8 mouse cellular contexts compared by ENCODE assay signal in genomic region chr11:4703688-4704071, GRCm38 (mm10). TPM values are rescaled to one million over a fixed set of nuclear protein-coding genes. Genes with fewer than 3 reads are reported as not detected.
DNase-seq lines count a peak whose midpoint lies in the region; ATAC-seq and TF ChIP-seq lines count a peak whose summit lies in the region.

No protein-coding gene starts in this region.

- peaks cover 17% of the 10 kb centered on the region for H3K4me1 ChIP-seq in embryonic facial prominence, embryonic 13.5 days
- peaks cover 16% of the 10 kb centered on the region for H3K4me1 ChIP-seq in limb, embryonic 10.5 days
- H3K4me1 ChIP-seq in neural tube, embryonic 13.5 days (replicated peaks) = peaks cover 19% of the 10 kb centered on the region

- H3K4me3 ChIP-seq in left cerebral cortex, adult 2 months = peak overlapping the region; percentile 95
- H3K4me3 ChIP-seq in embryonic facial prominence, embryonic 13.5 days = peak overlapping the region; percentile 85
- peak overlapping the region; percentile 66 for H3K4me3 ChIP-seq in limb, embryonic 10.5 days
- H3K4me3 ChIP-seq in neural tube, embryonic 13.5 days = peak overlapping the region; percentile 85

- peaks cover 20% of the 10 kb centered on the region for H3K36me3 ChIP-seq in embryonic facial prominence, embryonic 13.5 days
- H3K36me3 ChIP-seq in limb, embryonic 10.5 days = peaks cover 35% of the 10 kb centered on the region
- peaks cover 19% of the 10 kb centered on the region for H3K36me3 ChIP-seq in neural tube, embryonic 13.5 days

- intact Hi-C loops in left cerebral cortex, adult 2 months (cut with DNase I) = loop anchor here (5.0 kb wide), 2 partner anchors 111 to 206 kb away; partner anchors contain the start of gene Mtmr3

- H3K27ac ChIP-seq in left cerebral cortex, adult 2 months = peak overlapping the region; percentile 96
- H3K27ac ChIP-seq in embryonic facial prominence, embryonic 13.5 days = peak overlapping the region; percentile 66; the same call in 1 of the 2 replicates
- H3K27ac ChIP-seq in limb, embryonic 10.5 days = peak overlapping the region; percentile 85
- H3K27ac ChIP-seq in neural tube, embryonic 13.5 days (replicated peaks) = peak overlapping the region; percentile 73

- no peaks in the 10 kb centered on the region for H3K27me3 ChIP-seq in embryonic facial prominence, embryonic 13.5 days
- H3K27me3 ChIP-seq in limb, embryonic 10.5 days (ENCODE audit: low read depth, poor library complexity, severe bottlenecking) = no peaks in the 10 kb centered on the region
- H3K27me3 ChIP-seq in neural tube, embryonic 13.5 days = no peaks in the 10 kb centered on the region

- no peak for DNase-seq in left cerebral cortex, adult 2 months (ENCODE audit: extremely low spot score in 1 of 2, low spot score in 2 of 2)
- no peak for DNase-seq in left cerebral cortex, adult 18-20 months (ENCODE audit: low spot score in 2 of 2)
- no peak for DNase-seq in limb, embryonic 10.5 days (ENCODE audit: low spot score)
- DNase-seq in gastrocnemius, postnatal 25 days = no peak
- DNase-seq in natural killer cell, adult 2 months (ENCODE audit: low spot score in 2 of 2) = no peak
- DNase-seq in thymus, postnatal 0 days (ENCODE audit: low spot score) = no peak

- H3K9me3 ChIP-seq in embryonic facial prominence, embryonic 13.5 days = no peaks in the 10 kb centered on the region
- no peaks in the 10 kb centered on the region for H3K9me3 ChIP-seq in limb, embryonic 10.5 days (replicated peaks)
- no peaks in the 10 kb centered on the region for H3K9me3 ChIP-seq in neural tube, embryonic 13.5 days

- ATAC-seq in embryonic facial prominence, embryonic 13.5 days (ENCODE audit: insufficient number of reproducible peaks, insufficient read depth, low FRiP score, low TSS enrichment, low read depth) = no peak
- no peak; the same call in 1 of the 2 replicates for ATAC-seq in neural tube, embryonic 13.5 days (ENCODE audit: low read depth)

- WGBS in embryonic facial prominence, embryonic 13.5 days = 8% methylated on average over 12 of the region's 12 CpGs
- 5% methylated on average over 12 of the region's 12 CpGs for WGBS in limb, embryonic 10.5 days
- 5% methylated on average over 12 of the region's 12 CpGs for WGBS in neural tube, embryonic 13.5 days

- no peak for TF ChIP-seq CTCF in left cerebral cortex, adult 2 months (IDR thresholded peaks at IDR 0.05)

- peak overlapping the region; percentile 84 for H3K4me2 ChIP-seq in embryonic facial prominence, embryonic 13.5 days
- peak overlapping the region; percentile 90 for H3K4me2 ChIP-seq in neural tube, embryonic 13.5 days

- peak overlapping the region; percentile 94 for H3K9ac ChIP-seq in embryonic facial prominence, embryonic 13.5 days
- peak overlapping the region; percentile 89 for H3K9ac ChIP-seq in neural tube, embryonic 13.5 days

RNA-seq across cellular contexts. Expression of gene Uqcr10, which starts 0.5 kb away (rescaled TPM):
- total RNA-seq in left cerebral cortex, adult 2 months (2021) = 100 to 1,000 TPM; 362 to 374 TPM
- total RNA-seq in left cerebral cortex, adult 18-20 months (2021) = 100 to 1,000 TPM; 347 to 391 TPM
- polyA plus RNA-seq in embryonic facial prominence, embryonic 13.5 days (2015; fragmentation: Nextera tagmentation; extraction: Ambion mirVana) = 769 and 773 TPM in 2 replicates
- 672 and 718 TPM in 2 replicates for polyA plus RNA-seq in limb, embryonic 10.5 days (2016; fragmentation: Nextera tagmentation; extraction: Ambion mirVana)
- 595 and 628 TPM in 2 replicates for polyA plus RNA-seq in neural tube, embryonic 13.5 days (2015; fragmentation: Nextera tagmentation; extraction: Ambion mirVana)
- total RNA-seq in gastrocnemius, postnatal 25 days (2021) = 1,000 to 10,000 TPM in 1 of 2 experiments, 100 to 1,000 TPM in 1; 996 to 1,016 TPM
- polyA plus RNA-seq in thymus, postnatal 0 days (2015; fragmentation: Nextera tagmentation; extraction: Ambion mirVana) = 1,084 and 1,132 TPM in 2 replicates

RNA-seq across cellular contexts. Expression of gene Zmat5, which starts 0.8 kb away (rescaled TPM):
- 10 to 100 TPM; 31.1 to 33.9 TPM for total RNA-seq in left cerebral cortex, adult 2 months (2021)
- total RNA-seq in left cerebral cortex, adult 18-20 months (2021) = 10 to 100 TPM; 25.3 to 28.5 TPM
- polyA plus RNA-seq in embryonic facial prominence, embryonic 13.5 days (2015; fragmentation: Nextera tagmentation; extraction: Ambion mirVana) = 57.6 and 69.4 TPM in 2 replicates
- polyA plus RNA-seq in limb, embryonic 10.5 days (2016; fragmentation: Nextera tagmentation; extraction: Ambion mirVana) = 83.0 and 83.7 TPM in 2 replicates
- 61.5 and 72.6 TPM in 2 replicates for polyA plus RNA-seq in neural tube, embryonic 13.5 days (2015; fragmentation: Nextera tagmentation; extraction: Ambion mirVana)
- 10 to 100 TPM; 20.4 to 20.9 TPM for total RNA-seq in gastrocnemius, postnatal 25 days (2021)
- 91.0 and 95.8 TPM in 2 replicates for polyA plus RNA-seq in thymus, postnatal 0 days (2015; fragmentation: Nextera tagmentation; extraction: Ambion mirVana)

RNA-seq across cellular contexts. Expression of gene Cabp7, which starts 42.9 kb away (rescaled TPM):
- total RNA-seq in left cerebral cortex, adult 2 months (2021) = 10 to 100 TPM; 15.6 to 22.7 TPM
- total RNA-seq in left cerebral cortex, adult 18-20 months (2021) = 10 to 100 TPM; 30.7 to 33.7 TPM
- polyA plus RNA-seq in embryonic facial prominence, embryonic 13.5 days (2015; fragmentation: Nextera tagmentation; extraction: Ambion mirVana) = 0.17 and 0.34 TPM in 2 replicates
- polyA plus RNA-seq in limb, embryonic 10.5 days (2016; fragmentation: Nextera tagmentation; extraction: Ambion mirVana) = 0.10 and 0.13 TPM in 2 replicates
- polyA plus RNA-seq in neural tube, embryonic 13.5 days (2015; fragmentation: Nextera tagmentation; extraction: Ambion mirVana) = 2.7 and 3.3 TPM in 2 replicates
- total RNA-seq in gastrocnemius, postnatal 25 days (2021) = under 1 TPM; 0.64 to 0.80 TPM
- 0.16 and 0.17 TPM in 2 replicates for polyA plus RNA-seq in thymus, postnatal 0 days (2015; fragmentation: Nextera tagmentation; extraction: Ambion mirVana)
